Mouse (Mus musculus) heart, embryonic 11.5 days (tissue): ENCODE results near the gene Tesc. TPM values are rescaled to one million over a fixed set of nuclear protein-coding genes. Genes with fewer than 3 reads are reported as not detected.

Experiments
- ATAC-seq: fragments of 200-750 bp; cut with Nextera tagmentation; replicated peaks from 2 replicates; pipeline ENCODE4 v1.8.0; 2017; ENCODE audit warnings: moderate library complexity; ENCODE audit not compliant: insufficient number of reproducible peaks, low FRiP score, low TSS enrichment
- H3K27ac ChIP-seq: fragments of 300-500 bp; sonication (generic); 2 replicates; pipeline ENCODE4 v1.5.1; 2014; ENCODE audit warnings: mild to moderate bottlenecking, low read depth, low read length
- H3K27me3 ChIP-seq: fragments of 300-500 bp; sonication (generic); 2 replicates; pipeline ENCODE4 v1.6.1; 2014; ENCODE audit warnings: mild to moderate bottlenecking, low read length, mixed read lengths; ENCODE audit not compliant: control insufficient read depth, insufficient read depth
- H3K36me3 ChIP-seq: fragments of 300-500 bp; sonication (generic); 2 replicates; pipeline ENCODE4 v1.6.1; 2014; ENCODE audit warnings: mild to moderate bottlenecking, low read length, moderate library complexity, mixed read lengths; ENCODE audit not compliant: control insufficient read depth, insufficient read depth
- H3K4me1 ChIP-seq: fragments of 300-500 bp; sonication (generic); 2 replicates; pipeline ENCODE4 v1.6.1; 2014; ENCODE audit warnings: low read length; ENCODE audit not compliant: control insufficient read depth, insufficient read depth
- H3K4me2 ChIP-seq: fragments of 300-500 bp; sonication (generic); 2 replicates; pipeline ENCODE4 v1.6.1; 2014; ENCODE audit warnings: mild to moderate bottlenecking, moderate library complexity
- H3K4me3 ChIP-seq: fragments of 300-500 bp; sonication (generic); 2 replicates; pipeline ENCODE4 v1.5.1; 2014; ENCODE audit warnings: low read depth, low read length
- H3K9ac ChIP-seq: fragments of 300-500 bp; sonication (generic); 2 replicates; pipeline ENCODE4 v1.6.1; 2014; ENCODE audit warnings: mild to moderate bottlenecking, low read depth, low read length, moderate library complexity
- H3K9me3 ChIP-seq: fragments of 300-500 bp; sonication (generic); replicated peaks from 2 replicates; pipeline ENCODE4 v1.6.1; 2016; ENCODE audit warnings: low read length; ENCODE audit not compliant: control insufficient read depth
- WGBS: fragments of 180-500 bp; shearing (Covaris S2); extraction: QIAGEN DNeasy Blood & Tissue Kit; methylation state at CpG from one replicate; pipeline ENCODE4 v1.1.7; 2014; ENCODE audit not compliant: insufficient replicate concordance; 5-methylcytosine and 5-hydroxymethylcytosine counted together
- polyA plus RNA-seq: library from polyadenylated mRNA; unstranded; fragments of >200 nt; fragmentation: Nextera tagmentation; extraction: Ambion mirVana; gene quantifications from 2 replicates; pipeline ENCODE4 v1.2.1, GENCODE M21; 2014

Gene Tesc
- polyA plus RNA-seq, 1 experiment from 2014 or later: 17.9 TPM

- Histone ChIP-seq H3K4me1 (peaks cover 27% of the 10 kb centered on the region), H3K4me3 (no peak overlapping the region), H3K27ac (no peak overlapping the region), H3K9ac (no peak overlapping the region), H3K4me2 (no peak overlapping the region), H3K27me3 (no peaks in the 10 kb centered on the region), H3K9me3 (no peaks in the 10 kb centered on the region), H3K36me3 (peaks cover 8% of the 10 kb centered on the region; the same call in 1 of the 2 replicates)
- no peak for ATAC-seq
- 64% methylated on average over 6 of the region's 6 CpGs for WGBS
These were observed 51.0 kb downstream of the Tesc start for GRCm38 (mm10) chr5:118078550-118078949.

- 68% methylated on average over 6 of the region's 6 CpGs for WGBS
- peaks cover 31% of the 10 kb centered on the region for H3K4me1 ChIP-seq
- H3K9ac ChIP-seq: no peak overlapping the region
These were observed 51.8 kb downstream of the Tesc start for GRCm38 (mm10) chr5:118079354-118079753.

GRCm38 (mm10) chr5:118079839-118080250 lies 52.3 kb downstream of the Tesc start:
- no peak overlapping the region for H3K4me2 ChIP-seq
- H3K27me3 ChIP-seq: no peaks in the 10 kb centered on the region
- WGBS: 79% methylated on average over 11 of the region's 11 CpGs
- H3K9ac ChIP-seq: no peak overlapping the region
- H3K4me3 ChIP-seq: no peak overlapping the region
- no peak overlapping the region for H3K27ac ChIP-seq
- peaks cover 8% of the 10 kb centered on the region; the same call in 1 of the 2 replicates for H3K36me3 ChIP-seq
- peaks cover 35% of the 10 kb centered on the region for H3K4me1 ChIP-seq
- no peak for ATAC-seq
- H3K9me3 ChIP-seq: no peaks in the 10 kb centered on the region

More at GRCm38 (mm10) chr5:118079354-118079753, 51.8 kb downstream of the Tesc start:
- Histone ChIP-seq H3K27me3 (no peaks in the 10 kb centered on the region), H3K27ac (no peak overlapping the region), H3K4me2 (no peak overlapping the region), H3K36me3 (peaks cover 8% of the 10 kb centered on the region; the same call in 1 of the 2 replicates), H3K4me3 (no peak overlapping the region), H3K9me3 (no peaks in the 10 kb centered on the region)
- ATAC-seq: no peak

- H3K27ac ChIP-seq: no peak overlapping the region
- no peak overlapping the region for H3K4me2 ChIP-seq
- peaks cover 4% of the 10 kb centered on the region; the same call in 1 of the 2 replicates for H3K36me3 ChIP-seq
- H3K4me1 ChIP-seq: peaks cover 37% of the 10 kb centered on the region
- H3K9ac ChIP-seq: no peak overlapping the region
- H3K27me3 ChIP-seq: no peaks in the 10 kb centered on the region
- 78% methylated on average over 9 of the region's 9 CpGs for WGBS
- no peak overlapping the region for H3K4me3 ChIP-seq
- no peak for ATAC-seq
- H3K9me3 ChIP-seq: no peaks in the 10 kb centered on the region
These were observed 53.9 kb downstream of the Tesc start for GRCm38 (mm10) chr5:118081374-118081949.

GRCm38 (mm10) chr5:118081996-118082395 lies 54.5 kb downstream of the Tesc start:
- Histone ChIP-seq H3K4me1 (peaks cover 40% of the 10 kb centered on the region), H3K4me3 (no peak overlapping the region), H3K27ac (no peak overlapping the region), H3K4me2 (no peak overlapping the region), H3K9me3 (no peaks in the 10 kb centered on the region), H3K36me3 (no peaks in the 10 kb centered on the region), H3K9ac (no peak overlapping the region), H3K27me3 (no peaks in the 10 kb centered on the region)
- no peak for ATAC-seq
- WGBS: 56% methylated on average over 6 of the region's 6 CpGs

- Histone ChIP-seq H3K27me3 (no peaks in the 10 kb centered on the region), H3K27ac (no peak overlapping the region), H3K36me3 (no peaks in the 10 kb centered on the region), H3K4me3 (no peak overlapping the region), H3K9me3 (no peaks in the 10 kb centered on the region), H3K9ac (no peak overlapping the region), H3K4me1 (peaks cover 43% of the 10 kb centered on the region), H3K4me2 (no peak overlapping the region)
- 72% methylated on average over 12 of the region's 12 CpGs for WGBS
- ATAC-seq: peak; percentile 52; the same call in 1 of the 2 replicates
These were observed 55.6 kb downstream of the Tesc start for GRCm38 (mm10) chr5:118083060-118083638.

DNA sequence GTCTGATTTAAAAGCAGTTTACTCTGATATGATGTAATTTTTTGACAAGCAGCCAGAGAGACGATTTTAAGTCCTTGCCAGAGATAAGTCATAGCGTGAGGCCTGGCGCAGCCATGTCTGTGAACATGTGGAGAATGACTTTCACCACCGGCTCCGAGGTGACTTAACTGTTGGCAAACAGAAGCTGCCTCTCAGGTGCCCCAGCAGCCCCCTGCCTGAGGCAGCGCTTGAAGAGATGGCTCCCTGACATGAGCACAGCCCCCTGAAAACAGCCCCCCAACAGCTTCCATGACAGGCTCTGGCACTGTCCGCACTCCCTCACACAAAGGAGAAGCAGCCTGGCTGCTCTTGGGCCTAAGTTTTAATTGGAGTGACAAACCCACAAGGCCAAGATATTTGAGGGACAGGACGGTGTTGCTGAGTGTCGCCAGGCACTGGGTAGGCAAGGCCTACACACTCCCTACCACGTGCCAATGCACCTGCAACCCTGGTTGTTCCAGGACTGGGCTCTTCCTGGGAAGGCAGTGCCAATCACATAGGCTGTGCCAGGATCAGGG lies 56.7 kb downstream of the Tesc start:
- ATAC-seq: no peak
- Histone ChIP-seq H3K9ac (no peak overlapping the region), H3K36me3 (no peaks in the 10 kb centered on the region), H3K27ac (no peak overlapping the region), H3K4me3 (no peak overlapping the region), H3K27me3 (no peaks in the 10 kb centered on the region), H3K4me1 (peaks cover 39% of the 10 kb centered on the region), H3K9me3 (no peaks in the 10 kb centered on the region), H3K4me2 (no peak overlapping the region)
- WGBS: 76% methylated on average over 10 of the region's 10 CpGs

DNA sequence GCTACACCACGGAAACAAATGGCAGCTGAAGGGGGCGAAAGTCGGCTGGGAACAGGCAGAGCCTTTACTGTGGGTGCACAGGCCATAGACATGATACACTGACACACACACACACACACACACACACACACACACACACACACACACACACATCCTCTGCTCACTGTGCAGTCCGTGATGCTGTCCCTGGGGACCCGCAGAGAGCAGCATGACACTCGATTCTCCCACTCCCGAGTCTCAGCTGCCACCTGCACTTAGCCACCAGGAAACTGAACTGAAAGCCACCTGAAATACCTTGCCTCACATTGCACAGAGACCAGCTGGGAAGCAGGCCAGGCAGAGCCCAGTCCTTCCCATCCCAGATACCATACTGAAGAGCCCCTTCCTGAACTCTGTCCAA lies 57.8 kb downstream of the Tesc start:
- H3K9ac ChIP-seq: no peak overlapping the region
- no peak overlapping the region for H3K27ac ChIP-seq
- ATAC-seq: no peak
- H3K27me3 ChIP-seq: no peaks in the 10 kb centered on the region
- no peak overlapping the region for H3K4me3 ChIP-seq
- no peak overlapping the region for H3K4me2 ChIP-seq
- H3K4me1 ChIP-seq: peaks cover 42% of the 10 kb centered on the region
- 81% methylated on average over 7 of the region's 7 CpGs for WGBS
- no peaks in the 10 kb centered on the region for H3K9me3 ChIP-seq
- no peaks in the 10 kb centered on the region for H3K36me3 ChIP-seq
